ENCODE assay signal across 9 mouse cellular contexts in the genomic region with DNA sequence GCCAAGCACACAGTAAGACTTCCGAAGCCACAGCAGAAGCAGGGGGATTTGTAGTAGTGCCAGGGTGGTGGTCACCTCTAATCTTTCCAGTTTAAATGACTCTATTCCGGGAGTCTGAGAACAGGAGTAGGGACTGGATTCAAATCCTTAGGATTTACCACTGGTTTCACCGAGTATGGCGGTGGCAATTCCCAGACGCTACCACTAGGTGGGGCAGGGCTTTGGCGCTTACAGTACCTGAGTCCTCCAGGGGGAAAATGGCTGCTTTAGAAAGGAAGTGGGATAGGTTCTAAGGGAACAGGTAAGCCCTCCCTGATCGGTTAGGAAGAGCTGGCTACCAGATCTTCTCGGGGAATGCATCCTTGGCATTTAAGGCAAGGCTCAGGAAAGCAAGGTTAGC. TPM values are rescaled to one million over a fixed set of nuclear protein-coding genes. Genes with fewer than 3 reads are reported as not detected.
A peak's percentile ranks its signal among the peaks of the same experiment; 100 is the strongest.
DNase-seq lines count a peak whose midpoint lies in the region; ATAC-seq and TF ChIP-seq lines count a peak whose summit lies in the region.
"Had no signal": no experiment of that assay in that cellular context is flagged by ENCODE, and none has a peak within 500 bp of the region (broad histone marks: within the 10 kb centered on the region; RNA-seq: fewer than 3 reads in every experiment).

No protein-coding gene starts in this region.

- DNase-seq in forebrain, postnatal 0 days = peak; percentile 23
- peak; percentile 45 for DNase-seq in neural tube, embryonic 10.5 days (ENCODE audit: extremely low spot score, low spot score)
- peak; percentile 43 for DNase-seq in adrenal gland, postnatal 25 days
- DNase-seq in limb, embryonic 11.5 days (ENCODE audit: low spot score) = peak; percentile 71
- DNase-seq in right cerebral cortex, adult 2 months (ENCODE audit: low spot score in 2 of 2) = no peak

- no peak overlapping the region for H3K4me3 ChIP-seq in forebrain, postnatal 0 days (ENCODE audit: low read depth, low read length)
- H3K4me3 ChIP-seq in forebrain, embryonic 13.5 days = no peak overlapping the region
- H3K4me3 ChIP-seq in neural tube, embryonic 15.5 days (replicated peaks) = no peak overlapping the region
- H3K4me3 ChIP-seq in limb, embryonic 11.5 days (ENCODE audit: low read depth, low read length) = no peak overlapping the region
- H3K4me3 ChIP-seq: limb, embryonic 13.5 days had no signal

- no peak overlapping the region for H3K9ac ChIP-seq in forebrain, postnatal 0 days
- no peak overlapping the region for H3K9ac ChIP-seq in forebrain, embryonic 13.5 days
- no peak overlapping the region for H3K9ac ChIP-seq in neural tube, embryonic 15.5 days (replicated peaks)
- no peak overlapping the region for H3K9ac ChIP-seq in limb, embryonic 11.5 days (ENCODE audit: low read length)
- H3K9ac ChIP-seq: limb, embryonic 13.5 days had no signal

- TF ChIP-seq CTCF in forebrain, postnatal 0 days (IDR thresholded peaks at IDR 0.05; ENCODE audit: low read depth) = peak; percentile 49

- no peak overlapping the region for H3K4me2 ChIP-seq in forebrain, postnatal 0 days (ENCODE audit: low read depth)
- H3K4me2 ChIP-seq in forebrain, embryonic 13.5 days = no peak overlapping the region
- H3K4me2 ChIP-seq in neural tube, embryonic 15.5 days = no peak overlapping the region
- no peak overlapping the region for H3K4me2 ChIP-seq in limb, embryonic 11.5 days (ENCODE audit: low read depth, severe bottlenecking)
- H3K4me2 ChIP-seq: limb, embryonic 13.5 days had no signal

- H3K27me3 ChIP-seq in forebrain, postnatal 0 days (ENCODE audit: insufficient read depth, low read length) = no peaks in the 10 kb centered on the region
- no peaks in the 10 kb centered on the region; the same call in 1 of the 2 replicates for H3K27me3 ChIP-seq in forebrain, embryonic 13.5 days
- H3K27me3 ChIP-seq in neural tube, embryonic 15.5 days (replicated peaks) = no peaks in the 10 kb centered on the region
- no peaks in the 10 kb centered on the region for H3K27me3 ChIP-seq in limb, embryonic 11.5 days (ENCODE audit: control insufficient read depth, insufficient read depth, low read length)
- H3K27me3 ChIP-seq: limb, embryonic 13.5 days had no signal

- no peaks in the 10 kb centered on the region for H3K4me1 ChIP-seq in forebrain, postnatal 0 days (ENCODE audit: insufficient read depth)
- no peaks in the 10 kb centered on the region for H3K4me1 ChIP-seq in forebrain, embryonic 13.5 days
- no peaks in the 10 kb centered on the region for H3K4me1 ChIP-seq in neural tube, embryonic 15.5 days
- H3K4me1 ChIP-seq in limb, embryonic 11.5 days (ENCODE audit: control insufficient read depth, insufficient read depth, low read length) = no peaks in the 10 kb centered on the region
- H3K4me1 ChIP-seq: limb, embryonic 13.5 days had no signal

- no peak for ATAC-seq in forebrain, postnatal 0 days
- ATAC-seq in forebrain, embryonic 13.5 days = no peak
- ATAC-seq in neural tube, embryonic 15.5 days (ENCODE audit: low FRiP score) = no peak
- ATAC-seq in limb, embryonic 11.5 days (ENCODE audit: insufficient number of reproducible peaks, low FRiP score, low TSS enrichment, low read depth) = no peak
- no peak for ATAC-seq in inflammation-experienced regulatory T-cells, adult 6 months

- no peak overlapping the region for H3K27ac ChIP-seq in forebrain, postnatal 0 days (ENCODE audit: low read depth, low read length)
- no peak overlapping the region for H3K27ac ChIP-seq in forebrain, embryonic 13.5 days
- H3K27ac ChIP-seq in neural tube, embryonic 15.5 days (replicated peaks) = no peak overlapping the region
- no peak overlapping the region for H3K27ac ChIP-seq in limb, embryonic 11.5 days (replicated peaks; ENCODE audit: low read depth, low read length)
- H3K27ac ChIP-seq: limb, embryonic 13.5 days had no signal

- no peaks in the 10 kb centered on the region for H3K9me3 ChIP-seq in forebrain, postnatal 0 days (ENCODE audit: low read length)
- H3K9me3 ChIP-seq in forebrain, embryonic 13.5 days (replicated peaks) = no peaks in the 10 kb centered on the region
- no peaks in the 10 kb centered on the region for H3K9me3 ChIP-seq in neural tube, embryonic 15.5 days (replicated peaks)
- H3K9me3 ChIP-seq in limb, embryonic 11.5 days (ENCODE audit: control insufficient read depth, low read length) = no peaks in the 10 kb centered on the region
- H3K9me3 ChIP-seq: limb, embryonic 13.5 days had no signal

- H3K36me3 ChIP-seq in forebrain, postnatal 0 days (ENCODE audit: insufficient read depth) = no peaks in the 10 kb centered on the region
- no peaks in the 10 kb centered on the region for H3K36me3 ChIP-seq in forebrain, embryonic 13.5 days (ENCODE audit: poor library complexity, severe bottlenecking)
- no peaks in the 10 kb centered on the region for H3K36me3 ChIP-seq in neural tube, embryonic 15.5 days
- no peaks in the 10 kb centered on the region for H3K36me3 ChIP-seq in limb, embryonic 11.5 days (ENCODE audit: control insufficient read depth, insufficient read depth, low read length)
- H3K36me3 ChIP-seq: limb, embryonic 13.5 days had no signal

- 40% methylated on average over 8 of the region's 8 CpGs for WGBS in forebrain, postnatal 0 days
- WGBS in forebrain, embryonic 13.5 days = 47% methylated on average over 8 of the region's 8 CpGs
- WGBS in neural tube, embryonic 15.5 days = 48% methylated on average over 8 of the region's 8 CpGs
- 43% methylated on average over 8 of the region's 8 CpGs for WGBS in limb, embryonic 11.5 days

RNA-seq across cellular contexts. Expression of gene Hnf1b, which starts 17.5 kb away (rescaled TPM):
- 0.08 TPM in 1 of 2 replicates, not detected in the other for total RNA-seq in forebrain, postnatal 0 days (2014; rRNA removed)
- 0.15 and 0.27 TPM in 2 replicates for polyA plus RNA-seq in forebrain, postnatal 0 days (2015; fragmentation: Nextera tagmentation; extraction: Ambion mirVana)
- polyA plus RNA-seq in forebrain, embryonic 13.5 days (2015; fragmentation: Nextera tagmentation; extraction: Ambion mirVana) = not detected in 2 replicates
- 0.77 and 1.2 TPM in 2 replicates for polyA plus RNA-seq in neural tube, embryonic 15.5 days (2015; fragmentation: Nextera tagmentation; extraction: Ambion mirVana)
- total RNA-seq in adrenal gland, postnatal 25 days (2021) = 0.24 TPM in 1 of 2 replicates, not detected in the other
- polyA plus RNA-seq in limb, embryonic 11.5 days (2014; fragmentation: Nextera tagmentation; extraction: Ambion mirVana) = 0.25 TPM in 1 of 2 replicates, not detected in the other
- not detected for polyA plus RNA-seq in inflammation-experienced regulatory T-cells, adult 6 months (2017; shearing (Covaris generic))
- polyA plus RNA-seq: limb, embryonic 13.5 days had no signal

Comparison
In these comparisons a context has a peak if more than half of its experiments do, and no peak if none do; other contexts are left out.
1. DNase-seq: peak in forebrain, postnatal 0 days (single experiment), neural tube, embryonic 10.5 days (single experiment), adrenal gland, postnatal 25 days (single experiment) and limb, embryonic 11.5 days (single experiment); none in right cerebral cortex, adult 2 months (0 of 2).